Mouse (Mus musculus): Measurements from ENCODE around the gene Olfr988.
"Not testable (repeated sequence)": the region's sequence is repeated elsewhere in the genome, so short reads cannot be mapped to it uniquely, and the experiment has no call there.

Gene Olfr988

GRCm38 (mm10) chr2:85363127-85363526 lies at the start of gene Olfr988:
TSS of gene Olfr988 (minus strand) at chr2:85363227.
- CTCF ChIA-PET, POLR2A ChIA-PET: not testable (repeated sequence)

DNA sequence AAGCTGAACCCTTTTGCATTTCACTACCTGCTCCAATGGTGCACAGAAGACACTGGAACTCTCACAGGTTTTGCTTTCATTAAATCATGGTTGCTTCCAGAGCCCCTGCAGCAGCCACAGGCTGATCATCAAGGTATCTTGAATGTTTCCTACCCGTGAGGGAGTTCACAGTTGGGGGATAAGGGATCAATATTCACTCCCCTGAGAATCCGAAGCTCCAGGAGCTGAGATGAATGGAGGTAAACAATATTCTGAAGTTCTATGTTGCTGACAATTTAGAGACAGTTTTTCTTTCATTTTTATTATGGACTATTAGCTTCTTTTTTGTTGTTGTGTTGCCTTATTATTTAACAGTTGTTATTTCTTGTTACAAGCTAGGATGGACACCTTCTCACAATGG lies 46.3 kb upstream of the Olfr988 start, which contains the start of gene Olfr992:
Gene Olfr992, minus strand, starts transcription at position 101 of the 400 bp plus-strand sequence.
- POLR2A ChIA-PET: no interaction called here
- CTCF ChIA-PET: no interaction called here

- POLR2A ChIA-PET: no interaction called here
- CTCF ChIA-PET: no interaction called here
Measured at GRCm38 (mm10) chr2:85339972-85340371, 23.1 kb downstream of the Olfr988 start.

DNA sequence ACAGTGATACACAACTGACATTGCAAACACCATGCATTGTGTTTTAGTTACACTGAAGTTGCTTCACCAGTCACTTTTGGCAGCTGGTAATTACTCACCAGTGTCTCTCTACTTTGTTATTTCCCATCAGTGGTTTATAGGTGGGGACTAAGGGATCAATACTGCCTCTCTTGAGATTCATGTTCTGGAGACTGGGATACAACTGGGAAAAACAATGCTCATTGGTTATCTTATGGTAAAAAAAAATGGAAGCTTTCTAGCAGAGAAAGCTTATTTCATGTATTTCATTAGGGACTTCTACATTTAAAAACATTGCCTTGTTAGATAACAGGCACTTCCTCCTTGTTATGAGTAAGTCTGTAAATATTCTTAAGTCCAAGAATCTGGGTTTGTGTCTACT lies 23.8 kb downstream of the Olfr988 start, which contains the start of gene Olfr987:
Gene Olfr987, minus strand, starts transcription at position 101 of the 400 bp plus-strand sequence.
- POLR2A ChIA-PET, CTCF ChIA-PET: not testable (repeated sequence)

GRCm38 (mm10) chr2:85319106-85319505 lies 43.9 kb downstream of the Olfr988 start:
- CTCF ChIA-PET: no interaction called here
- POLR2A ChIA-PET: no interaction called here
